Mouse (Mus musculus): Measurements from ENCODE around the gene Zfhx3.

- TF ChIP-seq CTCF (conservative IDR thresholded peaks at IDR 0.05; ENCODE audit: insufficient read depth, insufficient read length, low read depth, low read length) (no peak), POLR2A (IDR thresholded peaks at IDR 0.05; ENCODE audit: low read depth, low read length) (no peak)
Observed at GRCm38 (mm10) chr8:108467172-108468035, 525.0 kb downstream of the Zfhx3 start.

Measured in kidney, adult 2 months (tissue).